Mouse (Mus musculus): ENCODE data around the gene Epha4.

GRCm38 (mm10) chr1:77451541-77451940 is 63.3 kb downstream of the Epha4 start:
- TF ChIP-seq POLR2A (IDR thresholded peaks at IDR 0.05; ENCODE audit: control insufficient read depth, low read depth, low read length) = no peak
- TF ChIP-seq CTCF (IDR thresholded peaks at IDR 0.05; ENCODE audit: control insufficient read depth, insufficient read depth, insufficient replicate concordance, low read depth, low read length) = no peak
